Mouse (Mus musculus) kidney, postnatal 10 days (tissue): ENCODE data around the gene Immt.
"Not testable (repeated sequence)": the region's sequence is repeated elsewhere in the genome, so short reads cannot be mapped to it uniquely, and the experiment has no call there.

Experiments used
- DNase-seq: peaks from one replicate; pipeline ENCODE4 v3.0.0; 2021; ENCODE audit warnings: mixed read lengths

Immt gene

GRCm38 (mm10) chr6:71830690-71831580 is at the start of gene Immt:
Gene Immt, plus strand, starts transcription at chr6:71831331.
- peak; percentile 99 for DNase-seq

DNA sequence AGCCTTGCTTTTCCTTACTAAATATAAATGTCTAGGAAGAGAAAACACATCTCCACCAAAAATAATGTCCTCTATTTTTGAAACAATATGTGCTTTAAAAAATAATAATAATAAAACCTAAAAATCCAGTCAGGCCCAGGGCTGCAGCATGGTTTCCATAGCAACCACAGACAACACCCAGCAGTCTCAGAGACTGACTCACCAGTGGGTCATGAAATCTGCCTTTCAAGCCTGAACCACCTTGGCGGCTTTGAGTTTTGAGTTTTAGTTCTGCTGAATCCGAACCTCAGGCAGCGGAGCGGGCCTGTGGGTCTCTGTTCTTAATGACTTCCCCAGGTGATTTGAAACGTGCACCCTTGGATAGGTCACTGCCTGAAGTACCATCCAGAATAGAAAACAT is 48.0 kb upstream of the Immt start:
- no peak for DNase-seq

DNA sequence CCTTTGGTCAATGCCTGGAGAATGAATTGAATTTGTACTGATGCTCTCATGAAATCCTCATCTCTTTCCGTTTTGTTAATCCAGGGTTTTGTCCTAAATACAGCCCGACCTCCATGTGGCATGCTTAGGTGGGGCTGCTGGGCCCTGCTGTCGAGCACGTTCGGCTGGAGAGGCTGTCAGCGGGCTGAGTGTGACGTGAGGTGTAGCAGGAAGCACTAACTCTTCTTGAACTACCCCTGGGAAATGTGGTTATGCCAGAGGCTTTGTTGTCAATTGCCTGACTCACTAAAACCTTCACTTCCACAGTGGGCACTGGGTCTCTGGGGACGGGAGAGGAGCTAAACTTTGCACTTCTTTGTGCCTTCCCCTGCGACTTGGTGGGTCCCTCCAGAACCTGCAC is 42.8 kb upstream of the Immt start:
- DNase-seq, result no peak

- DNase-seq, result no peak
Measured at GRCm38 (mm10) chr6:71791771-71792170, 39.4 kb upstream of the Immt start.

DNA sequence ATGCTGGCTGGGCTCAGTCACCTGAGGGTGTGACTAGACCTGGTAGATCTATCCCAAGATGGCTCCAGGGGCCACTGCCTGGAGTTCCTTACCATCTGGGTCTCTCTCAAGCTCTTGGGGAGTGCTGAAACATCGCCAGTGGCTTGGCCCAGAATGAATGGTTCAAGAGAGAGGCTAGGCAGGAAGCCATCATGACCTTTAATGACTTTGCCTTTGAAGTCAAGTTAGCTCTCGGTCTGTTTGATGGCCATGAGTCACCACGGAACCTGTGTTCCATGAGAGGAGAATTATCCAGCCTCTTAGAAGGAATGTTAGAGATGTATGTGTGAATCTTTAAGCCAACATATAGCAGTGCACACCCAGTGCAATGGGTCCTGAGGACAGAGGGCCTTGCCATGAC is 31.7 kb upstream of the Immt start:
- DNase-seq, result no peak

GRCm38 (mm10) chr6:71801011-71801713 is 30.0 kb upstream of the Immt start:
- DNase-seq, result no peak

- no peak for DNase-seq
Measured at GRCm38 (mm10) chr6:71801714-71802094, 29.4 kb upstream of the Immt start.

DNA sequence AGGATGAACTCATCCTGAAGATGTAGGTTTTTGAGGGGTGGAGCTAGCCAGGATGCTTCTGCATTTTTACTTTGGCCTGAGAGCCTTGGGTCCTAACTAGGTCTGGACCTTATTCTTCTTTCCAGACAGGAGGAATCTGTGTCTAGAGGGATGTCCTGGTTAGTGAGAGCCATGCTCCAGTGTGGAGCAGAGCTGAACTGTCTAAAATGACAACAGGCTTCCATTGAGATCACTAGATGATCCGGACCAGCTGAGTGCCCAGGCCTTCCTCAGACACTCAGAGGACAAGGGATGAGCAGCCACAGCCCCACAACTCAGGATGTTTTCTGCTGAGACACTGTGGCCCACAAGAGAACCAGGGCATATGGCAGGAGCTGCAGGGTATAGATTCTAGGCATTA is 27.5 kb upstream of the Immt start:
- DNase-seq, result no peak

GRCm38 (mm10) chr6:71804061-71804829 is 26.9 kb upstream of the Immt start:
- DNase-seq, result peak; percentile 83

DNA sequence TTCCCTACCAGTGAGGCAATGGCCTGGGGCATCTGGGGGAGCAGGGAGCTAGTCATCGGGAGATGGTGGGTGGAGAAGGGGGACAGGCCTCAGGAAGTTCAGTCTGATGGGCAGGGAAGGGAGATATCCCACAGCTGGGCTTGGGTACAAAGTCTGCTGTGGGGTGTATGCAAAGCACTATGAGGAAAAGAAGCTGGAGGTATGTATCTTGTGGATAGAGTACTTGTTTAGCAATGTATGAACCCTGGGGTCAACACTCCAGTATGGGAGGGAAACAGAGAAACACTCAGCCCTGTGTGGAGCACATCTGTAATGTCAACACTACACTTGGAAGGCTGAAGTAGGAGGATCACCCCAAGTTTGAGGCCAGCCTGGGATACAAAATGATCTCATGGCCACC is 24.4 kb upstream of the Immt start:
- no peak for DNase-seq

DNA sequence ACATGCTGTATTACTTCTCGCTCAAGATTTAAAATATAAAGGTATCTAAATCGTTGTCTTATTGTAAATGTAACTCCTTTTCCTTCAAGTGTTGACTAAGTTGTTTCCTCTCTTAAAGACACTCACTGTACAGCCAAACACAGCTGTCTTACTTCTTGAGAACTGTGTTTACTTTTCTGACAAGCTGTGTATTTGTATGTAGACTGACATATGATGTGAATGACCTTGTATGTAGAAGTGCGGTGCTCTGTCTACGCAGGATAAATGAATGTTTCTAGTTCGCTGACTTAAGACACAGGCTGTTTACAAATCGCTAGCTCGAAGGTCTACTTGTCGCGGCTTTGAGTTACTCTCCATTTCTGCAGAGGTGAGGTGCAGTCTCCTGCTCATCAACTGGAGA is 21.2 kb upstream of the Immt start:
- no peak for DNase-seq

GRCm38 (mm10) chr6:71812820-71813219 is 18.3 kb upstream of the Immt start:
- DNase-seq, result no peak

DNA sequence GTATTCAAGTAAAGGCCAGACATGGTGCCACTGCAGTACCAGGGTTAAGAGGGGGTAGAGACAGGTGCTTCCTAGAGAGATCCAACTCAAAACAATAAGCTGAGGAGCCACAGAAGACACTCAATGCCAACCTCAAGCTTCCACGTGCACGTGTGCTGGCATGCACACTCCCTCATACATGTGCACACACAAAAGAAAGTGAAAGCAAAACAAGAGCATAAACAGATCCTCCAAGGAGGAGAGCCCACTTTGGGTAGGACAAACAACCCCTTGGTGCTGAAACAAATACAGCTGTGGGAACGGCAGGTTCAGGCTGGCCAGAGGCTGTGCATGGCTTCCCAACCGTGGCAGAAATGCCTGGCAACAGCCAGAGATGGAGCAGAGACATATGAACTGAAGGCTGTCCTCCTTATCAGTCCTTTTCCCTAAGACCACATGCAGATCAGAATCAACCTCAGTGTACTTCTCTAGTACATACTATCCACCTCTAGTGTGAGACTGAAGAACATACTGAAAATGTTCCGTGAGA is 11.3 kb upstream of the Immt start:
- DNase-seq, result peak; percentile 43

DNA sequence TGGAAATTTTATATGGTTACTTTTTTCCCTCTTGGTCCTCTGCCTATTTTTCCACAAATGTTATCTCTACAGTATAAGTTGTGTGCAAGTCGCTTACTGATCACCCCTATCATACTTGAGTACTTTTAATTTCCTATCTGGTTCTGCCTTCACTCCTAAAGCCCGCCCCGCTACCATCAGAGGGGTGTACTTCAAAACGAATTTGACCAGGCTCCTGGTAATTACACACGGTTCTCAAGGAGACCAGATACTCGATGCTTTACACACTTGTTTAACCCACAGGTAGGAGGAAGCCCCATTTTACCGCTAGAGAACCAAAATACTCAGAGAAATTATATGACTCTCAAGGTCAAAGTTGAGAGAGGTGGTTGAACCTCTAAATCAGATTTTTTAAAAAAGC is 8.0 kb upstream of the Immt start:
- DNase-seq, result no peak

DNA sequence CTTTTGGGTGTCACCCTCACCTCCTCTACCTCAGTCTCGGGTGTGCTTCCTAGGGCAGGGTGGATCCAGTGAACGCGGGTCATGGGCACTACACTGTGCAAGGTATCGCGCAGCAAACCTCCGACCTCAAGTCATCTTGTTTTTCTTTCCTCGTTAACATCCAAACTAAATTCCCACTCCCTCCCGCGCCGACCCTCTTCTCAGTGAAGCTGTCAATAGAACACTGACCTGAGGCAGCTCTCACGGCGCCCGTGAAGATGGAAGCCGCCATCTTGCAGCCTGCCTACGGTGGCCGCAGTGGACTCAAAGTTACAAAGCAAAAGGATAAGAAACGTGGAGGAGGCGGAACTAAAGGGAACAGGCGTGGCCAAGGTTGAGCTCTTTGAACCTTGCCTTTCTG is 7.6 kb upstream of the Immt start:
- peak; percentile 93 for DNase-seq

- DNase-seq, result no peak
Measured at GRCm38 (mm10) chr6:71823961-71824360, 7.2 kb upstream of the Immt start.

DNA sequence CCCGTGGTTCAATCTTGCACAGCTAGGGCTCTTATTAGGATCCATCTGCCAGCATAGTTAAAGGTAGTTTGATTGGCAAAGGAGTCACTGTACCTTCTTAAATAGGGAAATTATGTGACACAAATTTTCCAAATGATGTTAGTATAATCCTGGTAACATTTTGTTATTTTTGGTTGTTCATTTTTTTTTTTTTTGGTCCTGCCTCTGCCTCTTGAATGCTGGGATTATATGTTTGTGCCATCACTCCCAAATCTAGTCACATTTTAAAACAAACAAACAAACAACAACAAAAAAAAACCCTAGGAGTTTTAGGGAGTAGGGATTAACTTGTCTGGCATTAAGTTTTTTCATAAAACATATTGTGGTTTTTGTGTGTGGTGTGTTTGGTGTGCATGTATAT is 4.3 kb upstream of the Immt start, which contains the start of gene Mrpl35:
Gene Mrpl35, minus strand, starts transcription at position 101 of the 400 bp plus-strand sequence.
- DNase-seq, result no peak

GRCm38 (mm10) chr6:71829768-71830167 is 1.4 kb upstream of the Immt start:
- no peak for DNase-seq

DNA sequence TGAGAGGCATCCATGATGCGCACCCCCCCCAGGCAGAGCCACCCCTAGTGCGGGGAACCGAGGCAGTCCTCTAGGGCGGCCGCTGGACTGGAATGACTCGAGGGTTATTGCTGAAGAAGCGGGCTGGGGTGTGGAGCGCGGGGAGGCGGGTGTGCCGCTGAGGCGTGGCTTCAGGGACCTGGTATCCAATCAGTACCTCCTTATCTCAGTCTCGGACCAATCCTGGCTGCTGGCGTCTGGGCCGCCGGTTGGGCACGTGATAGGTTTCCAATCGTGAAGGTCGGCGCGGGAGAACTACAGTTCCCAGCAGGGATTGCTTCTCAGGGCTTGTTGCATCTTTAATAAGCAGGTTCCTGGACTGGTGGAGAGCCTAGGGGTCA is 440 bp downstream of the Immt start:
- peak; percentile 97 for DNase-seq

DNA sequence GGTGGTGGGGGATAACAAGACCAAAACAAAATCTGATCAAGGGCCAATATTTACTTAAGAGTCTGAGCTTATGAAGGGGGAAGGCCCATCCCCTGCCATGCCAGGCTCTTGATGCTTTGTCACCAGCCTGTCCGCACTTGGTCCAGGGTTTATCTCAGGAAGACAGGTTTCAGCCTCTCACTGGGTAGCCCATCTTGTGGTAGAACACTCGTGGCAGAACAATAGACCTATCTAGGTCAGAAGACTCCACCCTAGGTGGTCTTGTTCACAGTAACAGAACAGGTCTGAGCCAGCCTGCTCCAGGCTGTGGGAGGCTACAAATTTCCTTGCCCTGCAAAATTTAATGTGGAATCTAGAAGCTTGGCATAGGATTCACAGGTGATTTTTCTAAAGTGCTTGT is 5.7 kb downstream of the Immt start:
- no peak for DNase-seq

DNA sequence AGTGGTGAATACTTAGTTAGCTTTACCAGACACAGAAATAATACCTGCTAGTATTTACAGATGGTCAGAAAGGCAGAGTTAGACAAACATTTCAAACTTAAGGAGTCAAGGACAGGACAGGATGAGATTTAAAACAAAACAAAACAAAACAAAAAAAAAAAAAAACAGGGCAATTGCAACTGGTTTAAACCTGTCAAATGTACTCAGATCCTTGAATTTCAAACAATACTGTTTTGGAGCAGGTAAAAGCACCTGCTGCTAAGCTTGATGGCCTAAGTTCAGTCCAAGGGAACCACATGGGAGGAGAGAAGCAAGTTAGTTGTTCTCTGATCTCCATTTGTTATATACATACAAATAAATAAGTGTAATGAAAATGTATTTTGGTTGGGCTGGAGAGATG is 8.7 kb downstream of the Immt start:
- no peak for DNase-seq

DNA sequence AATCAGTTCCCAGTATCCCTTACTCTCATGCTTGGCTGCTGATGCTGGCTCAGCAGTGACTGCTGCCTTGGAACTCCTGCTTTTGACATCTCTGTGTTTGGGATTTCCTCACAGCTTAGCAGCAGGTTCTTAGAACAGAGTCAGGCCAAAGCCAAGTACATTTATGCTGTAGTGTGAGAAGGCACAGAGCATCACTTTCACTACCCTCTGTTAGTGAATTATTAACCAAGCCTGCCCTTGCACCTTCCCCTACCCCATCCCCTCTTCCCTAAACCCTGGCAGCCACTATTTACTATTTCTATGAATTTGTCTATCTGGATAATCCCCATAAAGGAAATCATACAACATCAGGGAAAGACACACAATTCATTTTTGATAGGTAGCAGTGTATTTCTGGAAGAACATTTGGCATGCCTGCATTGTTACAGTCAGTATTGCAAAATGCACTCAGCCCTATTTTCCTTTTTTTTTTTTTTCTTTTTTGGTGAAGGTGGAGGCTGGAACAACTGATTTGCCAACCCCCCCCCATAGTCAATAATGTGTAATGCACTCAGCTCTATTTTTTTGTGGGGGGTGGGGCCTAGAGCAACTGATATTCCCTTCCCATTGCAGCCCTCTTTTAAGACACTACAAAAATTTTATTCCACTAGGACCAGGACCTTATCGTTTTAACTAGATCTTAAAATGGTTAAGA is 9.6 kb downstream of the Immt start:
- no peak for DNase-seq

- DNase-seq, result not testable (repeated sequence)
Measured at GRCm38 (mm10) chr6:71846906-71847305, 15.8 kb downstream of the Immt start.
